Mouse (Mus musculus): ENCODE results near the gene Polr2e. TPM values are rescaled to one million over a fixed set of nuclear protein-coding genes. Genes with fewer than 3 reads are reported as not detected.

The Polr2e gene
- polyA plus RNA-seq, 1 experiment from 2014 or later = 308 TPM

DNA sequence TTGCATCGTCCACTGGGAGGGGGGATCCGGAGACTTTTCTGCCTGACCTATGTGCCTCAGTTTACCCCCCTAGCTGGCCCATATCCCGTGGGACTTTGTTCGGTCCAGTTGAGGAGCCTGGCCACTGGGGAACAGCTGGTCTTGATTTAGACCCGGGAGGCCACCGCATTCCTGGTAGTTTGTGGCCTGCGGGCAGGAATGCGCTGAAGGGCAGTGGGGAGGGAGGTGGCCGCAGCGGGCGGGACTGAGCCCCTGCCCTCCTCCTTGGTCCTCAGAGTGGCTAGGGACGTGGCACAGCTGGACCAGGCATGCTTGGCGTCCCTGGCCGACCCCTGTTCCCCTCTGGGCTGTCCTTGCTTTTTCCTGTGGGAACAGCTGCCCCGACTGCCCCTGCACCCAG, 49.7 kb downstream of the Polr2e start:
- ATAC-seq (ENCODE audit: insufficient number of reproducible peaks, low FRiP score, low TSS enrichment, low read depth) = 0 out of 2 replicates have a peak, but pooled peaks have one; percentile 23
- H3K4me3 ChIP-seq (ENCODE audit: low read depth, low read length) = peak overlapping the region; percentile 62
- H3K9me3 ChIP-seq (ENCODE audit: control insufficient read depth, low read length) = no peaks in the 10 kb centered on the region; the same call in 1 of the 2 replicates
- peaks cover 38% of the 10 kb centered on the region for H3K4me1 ChIP-seq (ENCODE audit: control insufficient read depth, insufficient read depth, low read length)
- H3K4me2 ChIP-seq (ENCODE audit: low read depth, severe bottlenecking) = peak overlapping the region; percentile 54
- 2% methylated on average over 15 of the region's 15 CpGs for WGBS
- peak; percentile 81 for DNase-seq (ENCODE audit: low spot score)
- H3K27me3 ChIP-seq (ENCODE audit: control insufficient read depth, insufficient read depth, low read length) = no peaks in the 10 kb centered on the region
- H3K9ac ChIP-seq (ENCODE audit: low read length) = peak overlapping the region; percentile 24
- peak overlapping the region; percentile 38 for H3K27ac ChIP-seq (replicated peaks; ENCODE audit: low read depth, low read length)
- peaks cover 28% of the 10 kb centered on the region; the same call in 1 of the 2 replicates for H3K36me3 ChIP-seq (ENCODE audit: control insufficient read depth, insufficient read depth, low read length)

DNA sequence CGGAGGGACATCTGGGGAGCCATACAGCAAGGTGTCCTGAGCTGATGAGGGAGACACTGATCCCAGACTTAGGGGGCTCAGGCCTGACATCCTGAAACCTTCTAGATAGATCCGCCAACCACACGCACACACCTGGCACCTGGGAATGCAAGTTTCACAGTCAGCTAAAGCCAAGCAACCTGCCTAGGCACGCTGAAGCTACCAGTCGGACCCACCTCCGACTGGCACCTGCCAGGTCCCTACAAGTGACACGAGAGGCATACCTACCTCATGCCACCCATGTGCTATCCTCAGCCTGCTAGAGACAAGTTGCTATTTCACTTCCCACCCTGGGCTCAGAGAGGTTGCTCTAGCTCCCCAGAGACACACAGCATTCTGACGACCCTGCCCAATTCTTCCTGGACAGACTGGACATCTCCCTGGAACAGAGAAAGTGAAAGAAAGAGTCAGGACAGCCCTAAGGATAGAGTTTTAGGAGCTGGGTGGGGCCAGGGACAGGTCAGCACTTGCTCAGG, 50.3 kb downstream of the Polr2e start:
- Histone ChIP-seq H3K4me2 (ENCODE audit: low read depth, severe bottlenecking) (peak overlapping the region; percentile 54), H3K9me3 (ENCODE audit: control insufficient read depth, low read length) (no peaks in the 10 kb centered on the region; the same call in 1 of the 2 replicates), H3K9ac (ENCODE audit: low read length) (peak overlapping the region; percentile 38; the same call in 1 of the 2 replicates), H3K27ac (replicated peaks; ENCODE audit: low read depth, low read length) (no peak overlapping the region; the same call in 1 of the 2 replicates), H3K4me3 (ENCODE audit: low read depth, low read length) (peak overlapping the region; percentile 62), H3K36me3 (ENCODE audit: control insufficient read depth, insufficient read depth, low read length) (peaks cover 24% of the 10 kb centered on the region; the same call in 1 of the 2 replicates), H3K27me3 (ENCODE audit: control insufficient read depth, insufficient read depth, low read length) (no peaks in the 10 kb centered on the region), H3K4me1 (ENCODE audit: control insufficient read depth, insufficient read depth, low read length) (peaks cover 38% of the 10 kb centered on the region)
- WGBS = 26% methylated on average over 8 of the region's 8 CpGs
- no peak for ATAC-seq (ENCODE audit: insufficient number of reproducible peaks, low FRiP score, low TSS enrichment, low read depth)
- peak; percentile 43 for DNase-seq (ENCODE audit: low spot score)

DNA sequence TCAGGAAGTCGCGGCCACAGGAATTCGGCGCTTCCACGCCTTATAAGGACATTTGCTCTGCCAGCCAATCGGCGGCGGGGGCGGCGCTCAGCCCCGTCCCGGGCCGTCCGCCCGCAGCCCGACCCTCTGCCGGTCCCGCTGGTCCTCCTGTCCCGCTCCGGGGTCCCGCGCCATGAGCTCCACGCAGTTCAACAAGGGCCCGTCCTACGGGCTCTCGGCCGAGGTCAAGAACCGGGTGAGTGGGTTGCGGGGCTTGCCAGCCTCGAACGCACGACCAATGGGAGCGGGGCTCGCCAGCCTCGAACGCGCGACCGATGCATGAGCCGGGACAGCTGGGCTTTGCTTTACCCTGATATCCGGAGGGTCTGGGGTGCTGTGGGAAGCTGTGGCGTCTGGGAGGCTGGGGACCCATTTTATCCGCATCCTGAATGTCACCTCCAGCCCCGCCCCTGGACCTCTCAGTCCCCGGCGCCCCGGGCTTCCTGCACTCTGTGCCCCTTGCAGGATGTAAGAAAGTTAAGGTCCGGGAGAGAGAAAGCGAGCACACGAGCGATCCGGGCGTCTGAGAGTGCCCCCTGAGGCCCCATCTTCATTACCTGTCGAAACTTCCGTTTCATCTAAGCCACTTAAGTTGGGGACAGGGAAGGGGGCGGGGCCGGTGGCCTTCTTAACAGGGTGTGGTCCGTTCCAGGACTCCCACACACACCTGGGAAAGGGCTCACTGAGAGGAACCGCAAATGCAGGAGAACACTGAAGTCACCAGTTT, 50.9 kb downstream of the Polr2e start, which contains the start of gene Cnn2:
TSS of gene Cnn2 (plus strand) at position 79 of the 766 bp plus-strand sequence.
- peak within 1 kb of the TSS; percentile 65 for H3K27ac ChIP-seq (replicated peaks; ENCODE audit: low read depth, low read length)
- peaks cover 21% of the 10 kb centered on the region; the same call in 1 of the 2 replicates for H3K36me3 ChIP-seq (ENCODE audit: control insufficient read depth, insufficient read depth, low read length)
- H3K4me2 ChIP-seq (ENCODE audit: low read depth, severe bottlenecking) = peak within 1 kb of the TSS; percentile 54
- H3K9me3 ChIP-seq (ENCODE audit: control insufficient read depth, low read length) = no peaks in the 10 kb centered on the region; the same call in 1 of the 2 replicates
- under 1% methylated on average over 58 of the region's 59 CpGs for WGBS
- peak within 1 kb of the TSS; percentile 73 for H3K9ac ChIP-seq (ENCODE audit: low read length)
- ATAC-seq (ENCODE audit: insufficient number of reproducible peaks, low FRiP score, low TSS enrichment, low read depth) = 0 out of 2 replicates have a peak, but pooled peaks have one; percentile 5
- peak; percentile 81 for DNase-seq (ENCODE audit: low spot score)
- H3K4me1 ChIP-seq (ENCODE audit: control insufficient read depth, insufficient read depth, low read length) = peaks cover 38% of the 10 kb centered on the region
- H3K4me3 ChIP-seq (ENCODE audit: low read depth, low read length) = peak within 1 kb of the TSS; percentile 62
- H3K27me3 ChIP-seq (ENCODE audit: control insufficient read depth, insufficient read depth, low read length) = no peaks in the 10 kb centered on the region

DNA sequence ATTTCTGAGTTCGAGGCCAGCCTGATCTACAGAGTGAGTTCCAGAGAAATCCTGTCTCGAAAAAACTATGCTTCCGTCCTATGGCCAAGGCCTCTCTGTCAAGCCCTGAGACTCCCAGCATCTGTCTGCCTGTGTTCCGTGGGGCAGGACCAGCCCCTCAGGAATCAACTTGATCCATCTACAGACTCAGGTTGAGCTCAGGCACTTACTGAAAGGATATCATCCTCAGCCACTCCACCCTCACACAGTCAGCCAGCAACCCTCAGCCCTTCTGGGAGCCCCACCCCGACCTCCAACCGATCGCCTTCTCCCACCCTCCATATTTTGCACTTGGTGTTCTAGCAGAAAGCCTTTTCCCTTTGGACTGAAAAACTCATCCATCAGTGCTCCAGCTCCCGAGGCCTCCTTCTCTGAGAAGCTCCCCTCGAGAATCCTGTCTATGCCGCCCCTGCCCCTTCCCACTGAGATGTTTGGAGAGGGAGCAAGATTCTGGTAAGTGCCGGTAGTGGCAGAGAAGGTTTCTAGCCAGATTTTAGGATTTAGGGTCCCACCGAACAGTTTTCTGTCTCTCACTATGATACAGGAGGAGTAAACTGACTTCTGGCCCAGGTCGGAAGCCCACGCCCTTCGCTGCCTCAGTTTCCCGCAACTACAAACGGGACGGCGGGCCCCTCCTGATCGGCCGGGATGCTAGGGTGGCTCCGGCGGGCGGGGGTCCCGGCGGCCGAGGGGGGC, 51.7 kb downstream of the Polr2e start:
- no peaks in the 10 kb centered on the region for H3K27me3 ChIP-seq (ENCODE audit: control insufficient read depth, insufficient read depth, low read length)
- peaks cover 43% of the 10 kb centered on the region for H3K4me1 ChIP-seq (ENCODE audit: control insufficient read depth, insufficient read depth, low read length)
- peak overlapping the region; percentile 62 for H3K4me3 ChIP-seq (ENCODE audit: low read depth, low read length)
- peaks cover 17% of the 10 kb centered on the region; the same call in 1 of the 2 replicates for H3K36me3 ChIP-seq (ENCODE audit: control insufficient read depth, insufficient read depth, low read length)
- no peaks in the 10 kb centered on the region; the same call in 1 of the 2 replicates for H3K9me3 ChIP-seq (ENCODE audit: control insufficient read depth, low read length)
- peak overlapping the region; percentile 65 for H3K27ac ChIP-seq (replicated peaks; ENCODE audit: low read depth, low read length)
- H3K4me2 ChIP-seq (ENCODE audit: low read depth, severe bottlenecking) = peak overlapping the region; percentile 54
- ATAC-seq (ENCODE audit: insufficient number of reproducible peaks, low FRiP score, low TSS enrichment, low read depth) (no peak), DNase-seq (ENCODE audit: low spot score) (peak; percentile 45)
- peak overlapping the region; percentile 73 for H3K9ac ChIP-seq (ENCODE audit: low read length)
- 7% methylated on average over 27 of the region's 27 CpGs for WGBS

DNA sequence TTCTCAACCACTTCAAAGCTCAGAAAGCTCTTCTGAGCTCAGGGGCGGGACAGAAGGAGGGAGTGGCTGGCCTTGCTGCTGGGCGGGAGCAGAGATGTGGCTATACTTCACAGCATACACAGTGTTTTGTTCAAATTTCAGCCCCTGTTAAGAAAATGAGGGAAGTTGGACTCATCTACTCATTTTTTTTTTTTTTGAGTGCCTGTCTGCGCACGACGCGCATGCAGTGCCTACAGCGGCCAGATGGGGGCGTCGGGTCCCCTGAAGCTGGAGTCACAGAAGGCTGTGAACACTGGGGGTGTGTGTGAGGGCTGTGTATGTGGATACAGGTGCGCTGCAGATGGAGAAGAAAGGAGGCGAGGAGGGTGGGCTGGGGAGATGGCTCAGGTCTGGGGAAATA, 52.6 kb downstream of the Polr2e start:
- Histone ChIP-seq H3K4me2 (ENCODE audit: low read depth, severe bottlenecking) (peak overlapping the region; percentile 54), H3K4me1 (ENCODE audit: control insufficient read depth, insufficient read depth, low read length) (peaks cover 47% of the 10 kb centered on the region), H3K27me3 (ENCODE audit: control insufficient read depth, insufficient read depth, low read length) (no peaks in the 10 kb centered on the region), H3K27ac (replicated peaks; ENCODE audit: low read depth, low read length) (peak overlapping the region; percentile 52), H3K9ac (ENCODE audit: low read length) (0 out of 2 replicates have a peak overlapping the region, but pooled peaks have one; percentile 7), H3K36me3 (ENCODE audit: control insufficient read depth, insufficient read depth, low read length) (peaks cover 9% of the 10 kb centered on the region; the same call in 1 of the 2 replicates), H3K9me3 (ENCODE audit: control insufficient read depth, low read length) (no peaks in the 10 kb centered on the region; the same call in 1 of the 2 replicates), H3K4me3 (ENCODE audit: low read depth, low read length) (no peak overlapping the region)
- ATAC-seq (ENCODE audit: insufficient number of reproducible peaks, low FRiP score, low TSS enrichment, low read depth) = no peak
- 3% methylated on average over 11 of the region's 11 CpGs for WGBS
- peak; percentile 93 for DNase-seq (ENCODE audit: low spot score)

DNA sequence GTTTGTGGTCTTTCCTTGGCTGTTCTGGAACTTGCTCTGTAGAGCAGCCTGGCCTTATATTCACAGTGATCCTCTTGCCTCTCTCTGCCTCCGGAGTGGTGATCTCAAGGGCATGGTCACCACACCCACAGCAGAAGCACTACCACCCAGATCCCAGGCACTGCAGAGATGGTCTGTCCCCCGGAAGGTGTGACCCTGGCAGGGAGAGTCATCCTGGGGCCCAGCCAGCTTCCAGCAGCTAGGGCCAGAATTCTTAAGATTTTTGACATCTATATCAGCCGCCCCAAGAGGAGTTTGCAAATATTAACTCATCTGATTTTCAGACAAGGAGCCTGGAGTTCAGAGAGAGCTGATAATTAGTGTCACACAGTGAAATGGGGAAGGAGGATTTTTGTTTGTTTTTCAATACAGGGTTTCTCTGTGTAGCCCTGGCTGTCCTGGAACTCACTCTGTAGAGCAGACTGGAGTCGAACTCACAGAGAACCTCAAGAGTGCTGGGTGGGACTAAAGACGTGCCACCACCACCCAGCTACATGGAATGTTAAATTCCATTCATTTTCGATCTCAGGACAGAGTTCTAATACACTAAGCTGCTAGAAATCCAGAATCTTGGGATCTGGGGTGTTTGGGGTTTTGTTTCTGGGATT, 53.2 kb downstream of the Polr2e start:
- H3K4me1 ChIP-seq (ENCODE audit: control insufficient read depth, insufficient read depth, low read length) = peaks cover 47% of the 10 kb centered on the region

More for the DNA sequence above, 53.2 kb downstream of the Polr2e start:
- Histone ChIP-seq H3K4me2 (ENCODE audit: low read depth, severe bottlenecking) (peak overlapping the region; percentile 54), H3K27me3 (ENCODE audit: control insufficient read depth, insufficient read depth, low read length) (no peaks in the 10 kb centered on the region), H3K36me3 (ENCODE audit: control insufficient read depth, insufficient read depth, low read length) (peaks cover 5% of the 10 kb centered on the region; the same call in 1 of the 2 replicates), H3K9ac (ENCODE audit: low read length) (no peak overlapping the region), H3K4me3 (ENCODE audit: low read depth, low read length) (0 out of 2 replicates have a peak overlapping the region, but pooled peaks have one; percentile 9), H3K9me3 (ENCODE audit: control insufficient read depth, low read length) (no peaks in the 10 kb centered on the region; the same call in 1 of the 2 replicates), H3K27ac (replicated peaks; ENCODE audit: low read depth, low read length) (no peak overlapping the region)
- WGBS = 42% methylated on average over 6 of the region's 6 CpGs
- no peak for ATAC-seq (ENCODE audit: insufficient number of reproducible peaks, low FRiP score, low TSS enrichment, low read depth)
- DNase-seq (ENCODE audit: low spot score) = no peak
